Mouse (Mus musculus): Measurements from ENCODE around the gene B4galnt3. TPM values are rescaled to one million over a fixed set of nuclear protein-coding genes. Genes with fewer than 3 reads are reported as not detected.

Gene B4galnt3
- polyA plus RNA-seq, 1 experiment: 0.65 TPM

DNA sequence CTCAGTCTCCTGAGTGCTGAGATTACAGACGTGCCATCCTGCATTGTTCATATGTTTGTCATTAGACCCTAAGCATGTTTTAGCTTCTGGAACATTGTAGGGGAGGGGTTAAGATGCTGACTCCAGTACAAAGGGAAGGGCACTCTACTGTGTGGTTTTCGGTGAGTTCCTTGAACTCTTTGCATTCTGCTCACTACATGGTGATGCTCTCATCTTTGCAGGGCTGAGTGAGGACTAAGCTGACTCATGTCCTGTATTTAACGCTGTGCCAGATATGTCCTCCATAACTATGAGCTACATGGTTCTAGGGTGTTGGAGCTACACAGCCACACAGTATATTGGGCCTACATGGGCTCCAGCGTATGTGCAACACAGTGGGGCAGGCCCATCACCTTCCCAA, 104.0 kb downstream of the B4galnt3 start:
- WGBS: 98% methylated on average over 4 of the region's 4 CpGs

GRCm38 (mm10) chr6:120189287-120189686, 105.1 kb downstream of the B4galnt3 start:
- Histone ChIP-seq H3K4me1 (ENCODE audit: control insufficient read depth, insufficient read depth, low read length) (no peaks in the 10 kb centered on the region; the same call in 1 of the 2 replicates), H3K4me3 (replicated peaks; ENCODE audit: insufficient read depth, low read depth, low read length) (no peak overlapping the region), H3K27me3 (ENCODE audit: control insufficient read depth, insufficient read depth, low read length) (no peaks in the 10 kb centered on the region), H3K27ac (ENCODE audit: insufficient read depth, low read length) (no peak overlapping the region)
- no peak for DNase-seq
- TF ChIP-seq CTCF (IDR thresholded peaks at IDR 0.05; ENCODE audit: borderline replicate concordance, insufficient read depth, low read depth, low read length): no peak
- TF ChIP-seq POLR2A (IDR thresholded peaks at IDR 0.05; ENCODE audit: borderline replicate concordance, insufficient read depth, low read length): no peak
- WGBS: 83% methylated on average over 5 of the region's 5 CpGs

More for the DNA sequence above, 104.0 kb downstream of the B4galnt3 start:
- TF ChIP-seq CTCF (IDR thresholded peaks at IDR 0.05; ENCODE audit: borderline replicate concordance, insufficient read depth, low read depth, low read length) (no peak), POLR2A (IDR thresholded peaks at IDR 0.05; ENCODE audit: borderline replicate concordance, insufficient read depth, low read length) (no peak)
- H3K27ac ChIP-seq (ENCODE audit: insufficient read depth, low read length): no peak overlapping the region
- H3K4me3 ChIP-seq (replicated peaks; ENCODE audit: insufficient read depth, low read depth, low read length): no peak overlapping the region
- DNase-seq: no peak
- H3K4me1 ChIP-seq (ENCODE audit: control insufficient read depth, insufficient read depth, low read length): no peaks in the 10 kb centered on the region; the same call in 1 of the 2 replicates
- H3K27me3 ChIP-seq (ENCODE audit: control insufficient read depth, insufficient read depth, low read length): no peaks in the 10 kb centered on the region

- H3K4me3 ChIP-seq (replicated peaks; ENCODE audit: insufficient read depth, low read depth, low read length): no peak overlapping the region
- no peaks in the 10 kb centered on the region; the same call in 1 of the 2 replicates for H3K4me1 ChIP-seq (ENCODE audit: control insufficient read depth, insufficient read depth, low read length)
- DNase-seq: no peak
- no peaks in the 10 kb centered on the region for H3K27me3 ChIP-seq (ENCODE audit: control insufficient read depth, insufficient read depth, low read length)
- TF ChIP-seq POLR2A (IDR thresholded peaks at IDR 0.05; ENCODE audit: borderline replicate concordance, insufficient read depth, low read length): no peak
- TF ChIP-seq CTCF (IDR thresholded peaks at IDR 0.05; ENCODE audit: borderline replicate concordance, insufficient read depth, low read depth, low read length): no peak
- no peak overlapping the region for H3K27ac ChIP-seq (ENCODE audit: insufficient read depth, low read length)
- WGBS: 36% methylated on average over 24 of the region's 24 CpGs
Measured at GRCm38 (mm10) chr6:120188376-120189235, 105.8 kb downstream of the B4galnt3 start.

DNA sequence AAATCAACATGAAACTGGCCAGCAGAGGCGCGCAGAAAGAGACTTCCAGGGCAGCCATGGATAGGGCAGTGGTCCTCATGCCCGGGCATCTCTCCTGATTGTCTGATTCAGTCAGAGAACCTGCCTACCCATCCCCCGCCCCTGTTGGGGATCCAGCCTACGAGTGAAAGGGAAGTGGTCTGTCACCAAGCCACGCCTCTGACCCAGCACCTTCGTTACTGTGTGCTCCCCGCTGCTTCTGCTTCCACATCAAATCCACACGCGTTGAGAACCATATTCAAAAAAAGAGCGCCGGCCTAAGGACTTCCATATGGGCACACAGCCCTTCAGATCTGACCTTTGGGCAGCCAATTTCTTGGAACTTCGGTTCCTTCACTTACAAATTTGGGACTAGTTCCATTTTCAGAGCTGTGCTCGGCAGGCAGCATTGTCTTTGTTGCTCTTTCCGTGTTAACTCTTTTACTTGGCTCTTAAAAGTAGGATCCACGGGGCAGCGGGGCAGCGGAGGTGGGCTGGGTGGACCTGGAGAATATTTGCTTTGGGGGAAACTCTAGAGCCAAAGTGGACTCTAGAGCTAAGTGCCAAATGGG, 106.7 kb downstream of the B4galnt3 start:
- Histone ChIP-seq H3K4me1 (ENCODE audit: control insufficient read depth, insufficient read depth, low read length) (no peaks in the 10 kb centered on the region; the same call in 1 of the 2 replicates), H3K4me3 (replicated peaks; ENCODE audit: insufficient read depth, low read depth, low read length) (no peak overlapping the region), H3K27me3 (ENCODE audit: control insufficient read depth, insufficient read depth, low read length) (no peaks in the 10 kb centered on the region), H3K27ac (ENCODE audit: insufficient read depth, low read length) (no peak overlapping the region)
- 45% methylated on average over 18 of the region's 18 CpGs for WGBS
- DNase-seq: no peak
- no peak for TF ChIP-seq POLR2A (IDR thresholded peaks at IDR 0.05; ENCODE audit: borderline replicate concordance, insufficient read depth, low read length)
- TF ChIP-seq CTCF (IDR thresholded peaks at IDR 0.05; ENCODE audit: borderline replicate concordance, insufficient read depth, low read depth, low read length): no peak

DNA sequence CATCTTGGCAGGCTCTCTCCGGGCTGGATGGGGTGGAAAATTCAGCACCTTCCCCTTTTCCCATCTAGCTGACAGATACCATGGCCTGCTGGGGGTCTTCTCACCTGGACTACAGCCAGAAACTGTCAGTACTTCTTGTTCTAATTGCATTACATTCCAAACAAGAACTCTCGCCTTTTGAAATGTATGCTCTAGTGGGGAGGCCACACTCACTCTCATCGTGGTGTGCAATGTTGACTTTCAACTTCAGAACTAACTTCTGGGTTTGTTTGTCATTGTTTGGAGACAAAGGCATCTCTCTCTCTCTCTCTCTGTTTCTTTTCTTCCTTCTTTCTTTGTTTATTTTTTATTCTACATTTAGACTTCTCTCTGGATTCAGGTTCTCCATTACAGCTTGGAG, 107.8 kb downstream of the B4galnt3 start:
- TF ChIP-seq CTCF (IDR thresholded peaks at IDR 0.05; ENCODE audit: borderline replicate concordance, insufficient read depth, low read depth, low read length) (no peak), POLR2A (IDR thresholded peaks at IDR 0.05; ENCODE audit: borderline replicate concordance, insufficient read depth, low read length) (no peak)
- Histone ChIP-seq H3K27ac (ENCODE audit: insufficient read depth, low read length) (no peak overlapping the region), H3K4me1 (ENCODE audit: control insufficient read depth, insufficient read depth, low read length) (no peaks in the 10 kb centered on the region; the same call in 1 of the 2 replicates), H3K4me3 (replicated peaks; ENCODE audit: insufficient read depth, low read depth, low read length) (no peak overlapping the region), H3K27me3 (ENCODE audit: control insufficient read depth, insufficient read depth, low read length) (no peaks in the 10 kb centered on the region)
- WGBS: 64% methylated on average over 3 of the region's 3 CpGs
- no peak for DNase-seq

DNA sequence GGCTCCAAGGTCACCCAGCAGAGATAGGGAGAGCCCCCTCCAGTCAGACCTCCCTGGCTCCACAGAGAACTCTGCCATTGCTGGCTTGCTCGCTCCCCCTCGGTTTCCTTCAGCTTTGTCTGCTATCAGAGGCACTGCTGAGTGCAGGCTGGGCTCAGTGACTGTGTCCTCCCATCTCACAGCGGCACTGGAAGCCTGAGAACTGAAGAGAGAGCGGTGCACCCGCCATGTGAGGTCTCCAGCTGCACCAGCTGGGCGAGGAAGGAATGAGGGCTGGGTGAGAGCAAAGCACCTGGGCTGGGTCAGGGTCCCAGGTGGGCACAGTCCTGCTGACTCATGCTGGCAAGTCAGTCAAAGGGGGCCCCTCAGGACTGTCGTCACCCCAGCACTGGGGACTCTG, 108.6 kb downstream of the B4galnt3 start:
- no peaks in the 10 kb centered on the region for H3K27me3 ChIP-seq (ENCODE audit: control insufficient read depth, insufficient read depth, low read length)
- H3K4me1 ChIP-seq (ENCODE audit: control insufficient read depth, insufficient read depth, low read length): no peaks in the 10 kb centered on the region
- DNase-seq: no peak
- no peak overlapping the region for H3K27ac ChIP-seq (ENCODE audit: insufficient read depth, low read length)
- WGBS: 70% methylated on average over 7 of the region's 7 CpGs
- H3K4me3 ChIP-seq (replicated peaks; ENCODE audit: insufficient read depth, low read depth, low read length): no peak overlapping the region
- no peak for TF ChIP-seq POLR2A (IDR thresholded peaks at IDR 0.05; ENCODE audit: borderline replicate concordance, insufficient read depth, low read length)
- TF ChIP-seq CTCF (IDR thresholded peaks at IDR 0.05; ENCODE audit: borderline replicate concordance, insufficient read depth, low read depth, low read length): no peak

- WGBS: 92% methylated on average over 12 of the region's 12 CpGs
- no peaks in the 10 kb centered on the region for H3K27me3 ChIP-seq (ENCODE audit: control insufficient read depth, insufficient read depth, low read length)
- H3K27ac ChIP-seq (ENCODE audit: insufficient read depth, low read length): no peak overlapping the region
- no peak for DNase-seq
- no peak for TF ChIP-seq POLR2A (IDR thresholded peaks at IDR 0.05; ENCODE audit: borderline replicate concordance, insufficient read depth, low read length)
- TF ChIP-seq CTCF (IDR thresholded peaks at IDR 0.05; ENCODE audit: borderline replicate concordance, insufficient read depth, low read depth, low read length): no peak
- no peaks in the 10 kb centered on the region for H3K4me1 ChIP-seq (ENCODE audit: control insufficient read depth, insufficient read depth, low read length)
- no peak overlapping the region for H3K4me3 ChIP-seq (replicated peaks; ENCODE audit: insufficient read depth, low read depth, low read length)
Measured at GRCm38 (mm10) chr6:120185012-120185730, 109.2 kb downstream of the B4galnt3 start.

Data from cerebellum, adult 2 months (tissue).